Mouse (Mus musculus) spleen, postnatal 4 days (tissue): ENCODE results near the gene Lmx1b.

Source experiments
- DNase-seq, 2 experiments: peaks; one replicate each; pipeline ENCODE4 v3.0.0; 2022; ENCODE audit warnings: low spot score in 2 of 2

Gene Lmx1b

DNA sequence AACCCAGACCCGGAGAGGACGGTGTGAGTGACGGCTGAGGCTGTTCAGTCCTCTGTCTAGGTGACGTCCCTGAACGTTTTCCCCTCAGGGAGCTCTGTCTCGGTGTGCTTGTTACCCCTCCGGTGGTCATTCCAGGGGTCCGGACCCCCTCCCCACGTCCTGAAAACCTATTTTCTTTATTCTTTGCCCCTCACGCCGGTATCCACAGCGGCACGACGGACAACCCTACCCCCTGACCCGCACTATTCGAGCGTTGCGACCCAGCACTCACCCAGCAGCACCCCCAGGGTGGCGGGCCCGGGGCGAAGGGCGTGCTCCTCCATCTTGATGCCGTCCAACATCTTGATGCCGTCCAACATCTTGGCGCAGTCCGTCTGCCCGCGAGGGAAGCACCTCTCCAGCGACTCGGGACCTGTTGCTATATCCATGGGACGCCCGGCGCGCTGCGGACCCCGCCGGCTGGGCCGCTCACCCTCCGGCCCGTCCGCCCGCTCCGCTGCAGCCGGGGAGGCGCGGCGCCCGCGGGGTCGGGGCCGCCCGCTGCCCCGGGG is at the start of gene Lmx1b:
Gene Lmx1b (minus strand): TSS at position 341 of the 551 bp plus-strand sequence.
- DNase-seq = no peak

DNA sequence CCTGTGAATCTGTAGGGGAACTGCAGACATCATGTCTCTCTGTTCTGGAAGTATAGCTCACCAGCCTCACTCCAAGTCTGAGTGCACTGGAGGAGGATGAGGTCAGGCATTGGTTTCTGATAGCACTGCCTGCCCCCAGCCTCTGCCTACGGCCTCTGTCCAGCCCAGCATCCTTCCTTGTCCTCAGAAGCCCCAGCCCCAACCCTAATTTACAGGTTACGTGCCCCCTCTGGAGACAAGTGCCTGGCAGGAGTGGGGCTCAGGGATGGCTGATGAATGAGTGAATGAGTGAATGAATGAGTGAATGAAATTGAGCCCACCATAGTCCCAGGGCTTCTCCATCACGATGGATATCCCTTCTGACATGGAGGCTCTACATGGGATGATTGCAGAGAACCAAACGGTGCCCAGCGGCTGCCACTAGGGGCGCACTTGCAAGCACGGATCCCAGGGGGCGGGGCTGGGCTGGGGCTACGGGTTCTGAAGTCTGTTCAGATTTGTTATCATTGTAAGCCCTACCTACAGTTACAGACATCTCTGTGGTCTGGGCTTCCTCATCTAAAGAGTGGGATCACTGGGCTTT is 49.7 kb upstream of the Lmx1b start:
- peak; percentile 26 to 81 for DNase-seq

DNA sequence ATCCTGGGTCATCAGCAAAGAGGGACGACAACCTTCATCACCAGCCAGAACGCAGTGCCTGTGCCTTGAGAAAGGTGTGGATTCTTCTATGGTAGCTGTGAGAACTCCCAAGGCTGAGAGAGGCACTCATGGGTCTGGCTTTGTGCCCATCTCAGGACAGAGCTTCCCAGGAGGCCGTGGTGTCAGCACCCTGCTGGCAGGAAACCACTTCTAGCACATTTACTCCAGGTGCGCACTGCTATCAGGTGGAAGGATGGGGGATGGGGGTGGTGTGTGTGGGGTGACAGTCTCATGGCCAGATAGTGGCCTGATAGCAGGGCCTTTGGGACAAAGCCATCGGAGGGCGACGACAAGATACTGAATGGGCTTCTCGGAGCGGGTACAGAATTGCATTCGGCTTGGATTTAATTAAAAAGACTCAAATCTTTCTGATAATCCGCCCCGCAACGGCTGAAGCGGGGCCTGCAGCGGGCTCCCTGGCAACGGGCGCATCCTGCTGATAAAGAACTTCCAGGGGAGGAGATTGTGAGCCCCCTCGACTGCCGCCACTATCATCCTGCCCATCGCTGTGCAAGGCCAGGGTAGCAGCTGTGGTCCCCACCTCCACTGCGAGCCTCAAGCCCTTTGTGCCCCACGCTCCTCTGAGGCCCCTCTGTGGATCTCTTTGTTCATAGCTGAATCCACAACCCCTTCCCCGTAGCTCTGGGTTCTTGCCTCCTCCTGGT is 49.0 kb upstream of the Lmx1b start:
- no peak for DNase-seq

DNA sequence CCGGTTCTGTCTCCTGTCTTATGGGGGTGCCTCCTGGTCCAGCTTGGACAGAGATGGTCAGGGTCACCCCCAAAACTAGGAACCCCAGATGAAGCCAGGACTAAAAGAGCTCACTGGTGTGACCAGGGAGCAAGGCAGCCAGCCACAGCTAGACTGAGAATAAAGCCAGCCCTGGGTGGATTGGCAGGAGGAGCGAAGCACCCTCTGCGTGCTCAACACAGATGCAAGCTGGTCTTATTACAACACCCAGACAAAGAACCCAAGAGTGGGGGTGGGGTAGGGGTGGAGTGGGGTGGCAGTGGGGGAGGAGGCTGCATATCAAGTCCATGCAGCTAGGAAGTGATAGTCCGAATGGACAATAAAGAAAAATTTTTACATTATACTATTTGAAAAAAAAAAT is 43.3 kb upstream of the Lmx1b start:
- DNase-seq = no peak

DNA sequence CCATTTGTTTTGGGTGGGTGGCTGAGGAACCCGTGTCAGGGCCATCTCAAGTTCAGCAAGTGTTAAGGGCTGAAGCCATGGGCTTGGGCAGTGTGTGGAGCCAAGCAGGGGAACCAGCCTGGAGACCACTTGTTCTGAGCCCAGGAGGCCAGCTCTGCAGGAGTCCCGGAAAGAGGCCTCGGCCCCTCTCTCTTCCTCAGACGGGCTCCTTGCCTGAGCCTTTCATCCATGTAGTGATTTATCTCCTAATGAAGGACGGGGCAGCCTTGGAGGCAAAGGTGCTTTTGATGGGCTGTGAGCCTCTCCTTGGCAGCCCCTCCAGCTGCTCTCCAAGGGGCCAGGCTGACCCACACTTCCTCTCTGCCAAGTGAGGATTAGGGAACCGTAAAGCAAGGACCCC is 42.8 kb upstream of the Lmx1b start:
- DNase-seq = no peak

DNA sequence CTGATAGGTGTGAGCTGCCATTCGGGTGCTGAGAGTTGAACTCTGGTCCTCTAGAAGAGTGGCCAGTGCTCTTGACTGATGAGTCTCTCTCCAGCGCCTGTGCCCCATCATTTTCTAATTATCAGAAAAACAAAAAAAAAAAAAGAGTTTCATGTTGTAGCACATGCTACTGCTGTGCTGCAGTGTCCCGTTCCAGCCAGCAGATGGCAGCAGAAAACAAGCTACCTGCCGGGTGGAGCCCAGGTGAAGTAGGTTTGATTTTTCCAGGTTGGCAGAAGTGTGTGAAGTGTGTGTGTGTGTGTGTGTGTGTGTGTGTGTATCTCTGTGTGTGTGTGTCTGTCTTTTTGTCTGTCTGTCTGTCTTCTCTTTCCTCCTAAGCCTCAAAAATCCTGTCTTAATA is 41.9 kb upstream of the Lmx1b start:
- DNase-seq = peak; percentile 45 to 83

DNA sequence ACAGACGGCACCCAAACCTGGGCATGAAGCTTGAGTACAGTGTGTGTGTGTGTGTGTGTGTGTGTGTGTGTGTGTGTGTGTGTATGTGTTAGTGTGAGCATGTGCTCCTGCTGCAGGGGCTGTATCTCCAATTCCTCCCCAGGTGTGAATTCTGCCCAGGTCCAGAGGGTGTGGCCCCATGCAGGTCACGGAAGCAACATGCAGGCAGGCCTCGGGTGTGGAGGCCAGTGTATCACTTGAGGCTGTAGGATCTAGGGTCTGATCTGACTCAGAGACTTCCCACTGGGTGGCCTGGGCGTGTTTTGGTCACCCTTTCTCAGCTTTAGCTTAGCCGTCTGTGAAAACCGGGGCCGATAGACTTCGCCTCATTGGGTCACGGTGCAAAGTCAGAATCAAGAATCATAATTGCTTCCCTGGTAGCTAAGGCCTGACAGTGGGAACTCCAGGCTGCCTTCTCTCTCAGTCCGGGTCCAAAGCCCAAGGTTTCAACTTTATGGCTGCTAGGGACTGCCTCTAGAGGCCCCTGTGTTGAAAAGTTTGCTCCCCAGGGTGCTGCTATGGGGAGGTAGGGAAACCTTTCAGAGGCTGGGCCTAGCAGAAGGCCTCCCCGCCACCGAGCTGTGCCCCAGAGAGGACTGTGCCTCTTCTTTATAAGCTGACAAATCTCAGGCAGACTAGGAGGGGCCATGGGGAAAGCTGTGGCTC is 38.8 kb upstream of the Lmx1b start:
- no peak for DNase-seq

DNA sequence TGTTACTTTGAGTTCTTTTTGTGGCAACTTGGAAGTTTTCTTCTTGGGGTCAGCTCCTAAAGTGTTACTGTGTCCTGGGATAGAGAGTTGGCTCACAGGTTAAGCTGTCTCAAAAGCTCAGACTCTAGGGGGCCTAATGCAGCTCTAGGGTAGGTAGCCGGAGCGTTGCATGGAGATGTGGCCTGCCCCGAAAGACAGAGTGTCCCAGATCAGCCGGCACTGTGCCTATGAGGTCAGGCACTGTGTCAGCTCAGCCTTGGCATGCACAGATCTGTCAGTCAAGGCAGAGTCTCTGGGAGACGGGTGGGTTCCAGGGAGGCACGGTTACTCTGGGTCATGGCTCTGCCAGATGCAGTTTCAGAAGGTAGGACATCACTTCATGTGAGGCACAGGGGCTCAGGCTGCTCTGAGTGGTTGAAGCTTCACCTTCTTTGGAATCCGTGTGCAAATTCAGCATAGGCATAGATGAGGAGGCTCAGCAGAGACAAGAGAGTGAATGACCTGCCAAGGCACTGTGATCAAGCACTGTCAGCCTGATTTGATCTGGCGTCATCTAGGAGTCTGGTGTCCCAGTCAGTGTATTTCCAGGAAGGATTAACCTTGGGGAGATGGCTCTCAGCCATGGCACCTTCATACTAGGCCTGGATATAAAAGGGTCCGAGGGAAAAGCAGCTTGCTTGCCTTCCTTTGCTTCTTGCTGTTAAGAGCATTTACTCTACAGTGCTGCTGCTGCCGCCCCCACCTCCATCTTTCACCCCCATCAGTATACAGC is 32.6 kb upstream of the Lmx1b start:
- no peak for DNase-seq

DNA sequence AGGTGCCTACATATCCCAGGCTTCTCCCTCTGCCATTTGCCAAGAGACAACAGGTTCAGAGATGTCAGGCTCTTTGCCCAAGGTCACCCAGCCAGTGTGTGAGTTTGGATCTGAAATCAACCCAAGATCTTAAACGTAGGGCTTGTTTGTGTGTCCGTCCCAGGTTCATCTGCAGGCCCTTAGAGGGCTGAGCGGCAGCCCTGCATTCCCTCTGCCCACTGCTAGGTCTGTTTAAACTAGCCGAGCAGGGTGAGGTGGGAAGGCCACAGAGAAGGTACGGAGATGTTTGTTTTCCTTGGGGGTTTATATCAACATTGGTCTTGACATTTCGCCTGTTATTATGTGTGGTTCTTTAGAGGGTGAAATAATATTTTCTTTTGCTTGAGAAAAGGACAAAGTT is 28.4 kb upstream of the Lmx1b start:
- no peak for DNase-seq

DNA sequence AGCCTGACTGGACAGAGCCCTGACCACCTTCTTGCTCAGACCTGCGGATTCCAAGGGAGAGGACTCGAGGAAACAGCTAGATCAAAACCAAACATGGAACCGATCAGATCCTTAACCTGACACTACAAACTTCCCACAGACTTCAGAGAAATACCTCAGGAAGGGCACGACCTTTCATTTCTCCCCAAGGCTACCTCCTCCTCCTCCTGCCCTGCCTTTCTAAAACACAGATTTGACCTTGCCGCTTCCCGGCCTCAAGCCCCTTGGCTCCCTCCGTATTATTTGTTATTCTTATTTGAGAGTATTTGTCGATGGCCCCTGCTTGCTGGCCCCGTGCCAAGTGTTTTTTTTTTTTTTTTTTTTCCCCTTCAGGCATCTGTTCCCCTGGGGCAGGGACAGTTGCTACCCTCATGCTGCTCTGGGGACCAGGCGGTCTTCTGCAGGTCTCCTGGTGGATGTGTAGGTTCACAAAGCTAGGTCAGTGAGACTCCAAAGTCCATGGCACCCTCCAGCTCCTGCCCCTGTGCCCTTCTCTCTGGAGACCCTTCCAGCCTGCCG is 26.2 kb upstream of the Lmx1b start:
- no peak for DNase-seq

DNA sequence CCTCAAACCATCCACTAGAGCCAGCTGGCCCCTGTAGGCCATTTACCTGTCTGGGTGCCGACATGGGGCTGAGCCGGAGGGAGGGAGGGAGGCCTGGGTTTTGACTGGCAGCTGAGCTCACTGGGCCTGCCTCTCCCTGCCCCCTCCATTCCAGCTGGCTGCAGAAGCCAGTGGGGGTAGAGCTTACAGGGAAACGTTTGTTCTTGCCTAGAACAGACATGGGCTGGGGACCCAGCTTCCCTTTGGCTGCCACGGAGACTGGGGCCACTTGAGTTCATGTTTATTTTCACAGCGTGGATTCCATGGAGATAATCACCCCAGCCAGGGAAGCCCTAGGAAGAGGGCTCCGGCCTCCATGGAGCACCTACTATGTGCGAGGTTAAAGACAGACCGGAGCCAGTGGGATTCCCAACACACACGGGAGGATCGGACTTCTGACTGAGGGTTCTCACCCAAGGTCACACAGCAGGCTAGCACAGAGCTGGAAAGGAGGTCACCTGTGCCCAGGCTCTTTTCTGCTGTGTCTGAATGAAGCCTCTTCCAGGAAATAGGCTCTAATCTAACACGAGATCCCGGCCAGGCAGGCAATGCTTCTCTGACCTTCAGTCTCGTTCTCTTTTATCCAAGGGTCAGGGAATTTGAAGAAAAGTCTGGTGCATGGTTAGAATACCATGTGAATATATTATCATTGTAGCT is 25.2 kb upstream of the Lmx1b start:
- no peak for DNase-seq

DNA sequence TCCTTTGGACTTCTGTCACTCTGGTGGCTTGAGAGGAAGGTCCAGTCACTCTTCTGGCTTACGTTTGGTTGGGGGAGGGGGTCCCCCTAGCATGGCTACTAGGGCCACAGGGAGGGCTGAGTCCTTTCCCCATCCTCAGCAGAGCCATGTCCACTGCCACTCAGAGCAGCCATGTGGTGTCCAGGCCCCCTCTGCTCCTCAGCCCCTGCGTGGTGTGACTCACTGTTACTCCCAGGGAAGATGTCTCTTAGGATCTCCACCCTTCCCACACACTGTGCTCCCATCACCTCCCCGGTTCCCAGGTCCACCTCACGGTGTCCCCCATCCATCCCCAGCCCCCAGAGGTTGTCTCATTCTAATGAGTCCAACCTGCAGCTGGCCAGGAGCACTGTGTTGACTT is 24.4 kb upstream of the Lmx1b start:
- DNase-seq = no peak

DNA sequence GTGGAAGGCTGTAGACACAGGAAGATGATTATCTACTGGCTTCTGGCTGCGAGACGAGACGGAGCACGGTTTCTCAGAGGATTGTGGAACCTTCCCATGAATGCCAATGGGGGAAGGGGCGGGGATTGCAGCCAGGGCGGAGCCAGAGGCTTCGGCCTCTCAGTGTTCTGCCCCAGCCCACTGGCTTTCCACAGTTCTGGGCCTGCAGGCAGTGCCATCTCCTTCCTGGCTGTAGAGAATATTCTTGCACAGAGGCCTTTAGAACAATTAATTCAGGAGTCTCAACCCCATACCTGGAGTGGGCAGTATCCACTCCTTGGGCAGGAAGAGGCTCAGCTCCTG is 18.9 kb upstream of the Lmx1b start:
- no peak for DNase-seq

DNA sequence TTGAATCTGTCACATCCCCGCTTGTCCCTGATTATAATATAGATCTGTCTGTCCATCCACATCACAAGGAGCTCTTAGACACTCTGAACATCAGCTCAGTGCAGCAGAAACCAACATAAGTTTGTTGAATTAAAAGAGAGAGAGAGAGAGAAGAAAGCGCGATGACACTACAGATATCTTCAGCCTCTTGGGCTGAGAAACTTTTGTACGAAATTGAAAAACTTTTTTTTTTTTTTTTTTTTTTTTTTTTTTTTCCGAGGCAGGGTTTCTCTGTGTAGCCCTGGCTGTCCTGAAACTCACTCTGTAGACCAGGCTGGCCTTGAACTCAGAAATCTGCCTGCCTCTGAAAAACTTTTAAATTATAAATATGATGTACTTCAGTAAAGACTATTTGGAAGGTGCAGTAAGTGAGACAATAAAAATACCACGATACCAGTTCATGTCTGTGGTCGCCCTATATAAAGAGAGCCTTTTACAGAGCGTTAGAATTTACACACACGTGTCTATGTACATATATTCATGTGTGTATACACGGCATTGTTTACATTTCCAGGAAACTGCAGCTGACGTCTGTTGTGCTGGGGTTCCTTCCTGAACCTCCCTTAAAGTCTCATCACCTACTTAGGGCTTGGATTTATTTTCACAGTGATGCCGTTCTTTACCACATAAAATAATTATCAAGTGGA is 18.4 kb upstream of the Lmx1b start:
- DNase-seq = no peak

DNA sequence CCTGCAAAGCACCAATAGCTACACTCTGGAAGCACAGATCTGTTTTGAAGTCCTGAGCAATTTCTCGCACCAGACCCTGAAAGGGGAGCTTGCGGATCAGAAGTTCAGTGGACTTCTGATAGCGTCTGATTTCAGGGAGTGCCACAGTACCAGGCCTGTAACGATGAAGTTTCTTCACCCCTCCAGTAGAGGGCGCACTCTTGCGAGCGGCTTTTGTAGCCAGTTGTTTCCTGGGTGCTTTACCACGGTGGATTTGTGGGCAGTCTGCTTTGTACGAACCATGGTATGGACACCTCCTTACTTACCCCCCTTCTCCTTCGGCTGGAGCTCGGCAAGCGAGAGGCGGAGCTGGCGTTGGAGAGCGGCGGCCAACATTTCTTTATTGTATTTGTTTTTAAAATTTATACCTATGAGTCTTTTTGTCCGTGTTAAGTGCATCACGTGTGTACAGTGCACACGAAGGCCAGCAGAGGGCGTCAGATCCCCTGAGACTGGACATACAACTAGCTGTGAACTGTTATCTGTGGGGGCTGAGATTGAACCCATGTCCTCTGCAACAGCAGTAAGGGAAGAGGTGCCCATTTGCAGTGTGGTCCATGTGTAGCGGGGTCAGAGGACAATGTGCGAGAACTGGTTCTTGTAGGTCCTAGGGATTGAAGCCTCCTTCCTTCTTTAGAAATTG is 12.3 kb upstream of the Lmx1b start:
- DNase-seq = no peak

DNA sequence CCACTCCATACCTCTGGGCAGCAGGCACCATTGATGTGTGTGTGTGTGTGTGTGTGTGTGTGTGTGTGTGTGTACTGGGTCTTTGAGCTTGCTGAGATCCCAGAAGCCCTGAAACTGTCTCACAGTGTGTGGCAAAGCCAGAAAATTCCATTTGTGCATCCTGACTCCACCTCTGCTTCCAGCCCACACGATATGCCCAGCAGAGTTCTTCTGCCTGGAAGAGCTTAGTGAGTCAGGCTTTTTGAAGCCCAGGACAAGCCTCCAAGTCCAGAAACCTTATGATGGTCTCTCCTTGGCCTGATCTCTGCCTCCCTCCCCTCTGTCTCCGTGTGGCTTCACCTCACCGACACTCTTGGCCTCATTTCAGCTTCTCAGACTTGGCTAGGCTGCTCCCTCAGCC is 9.1 kb upstream of the Lmx1b start:
- DNase-seq = no peak

DNA sequence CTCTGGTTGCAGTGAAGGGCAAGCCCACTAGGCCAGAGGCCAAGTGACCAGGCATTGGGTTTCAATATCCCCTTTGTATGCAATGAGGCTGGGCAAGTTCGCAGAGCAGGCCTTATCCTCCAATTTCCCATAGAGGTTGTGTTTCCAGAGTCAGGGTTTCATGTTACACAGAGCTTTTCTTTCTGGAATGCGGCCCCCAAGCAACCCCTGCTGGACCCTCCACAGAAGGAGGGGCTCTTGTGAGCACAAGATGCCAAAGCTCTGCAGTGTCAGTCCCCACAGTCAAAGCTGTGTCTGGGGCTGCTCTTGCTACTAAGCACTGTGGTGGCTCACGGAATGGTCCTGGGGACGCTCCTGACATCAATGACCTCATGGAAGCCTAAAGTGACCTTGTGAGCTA is 8.6 kb upstream of the Lmx1b start:
- DNase-seq = no peak

DNA sequence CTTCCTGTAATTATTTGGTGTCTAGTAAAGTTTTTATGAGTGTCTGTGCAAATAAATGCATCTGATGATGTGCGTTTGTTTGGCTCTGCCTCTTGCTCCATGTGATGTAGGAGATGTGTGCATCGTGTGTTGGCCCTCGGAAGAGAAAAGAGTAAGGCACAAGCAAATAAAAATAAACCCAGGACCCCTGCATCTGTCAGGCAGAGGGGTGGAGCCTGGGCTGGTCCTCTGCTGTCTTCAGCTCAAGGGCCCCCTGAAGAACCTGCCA is 5.9 kb upstream of the Lmx1b start:
- no peak for DNase-seq

DNA sequence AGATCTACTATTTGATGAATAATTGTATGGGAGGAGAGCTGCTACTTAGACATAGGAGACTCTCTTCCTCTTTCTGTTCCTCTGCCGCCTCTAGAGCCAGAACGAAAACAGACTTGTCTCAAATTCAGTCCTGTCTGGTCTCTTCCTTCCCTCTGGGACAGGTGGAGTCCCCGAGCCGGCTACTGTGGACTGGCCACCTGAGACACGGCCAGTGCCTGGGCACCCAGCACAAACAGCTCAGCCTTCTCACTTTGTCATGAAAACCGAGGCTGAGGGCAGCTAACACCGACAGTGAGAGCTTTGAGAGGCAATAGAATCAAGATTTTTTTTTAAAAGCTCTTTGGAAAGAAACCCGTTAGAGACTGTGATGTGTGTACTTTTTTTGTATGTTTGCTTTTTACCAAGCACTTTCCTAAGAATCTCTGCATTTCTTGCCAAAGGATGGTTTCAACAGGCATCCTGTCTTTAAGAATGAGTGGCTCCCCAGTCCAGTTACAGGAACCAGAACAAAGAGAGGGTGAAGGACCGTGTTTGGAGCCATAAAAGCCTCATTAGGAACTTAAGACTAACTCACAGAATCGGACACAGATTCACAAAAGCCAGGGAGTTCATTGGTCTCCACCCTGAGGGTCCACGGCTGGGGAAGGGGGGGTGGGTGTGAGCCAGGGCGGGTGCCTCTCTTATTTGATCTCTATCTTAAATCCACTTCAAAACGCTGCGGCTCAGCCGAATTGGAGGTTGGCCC is 5.4 kb upstream of the Lmx1b start:
- DNase-seq = no peak
